Mouse (Mus musculus) erythroblast, adult 5-6 weeks (primary cell): ENCODE measurements around the gene Ppp1r13b. TPM values are rescaled to one million over a fixed set of nuclear protein-coding genes. Genes with fewer than 3 reads are reported as not detected.
A peak's percentile ranks its signal among the peaks of the same experiment; 100 is the strongest.

Experiments
- ATAC-seq: replicated peaks from 2 replicates; pipeline ENCODE4 v1.8.0; 2016; ENCODE audit warnings: moderate number of reproducible peaks, mild to moderate bottlenecking, moderate TSS enrichment, inconsistent platforms; ENCODE audit not compliant: poor library complexity, low FRiP score, severe bottlenecking
- total RNA-seq, 2 experiments: library from RNA; stranded (forward) in 1 of 2; stranded (reverse) in 1 of 2; fragments of 150-400 nt in 1 of 2; fragments of 200-764, 138-1000 nt in 1 of 2; gene quantifications; 2 replicates each; pipeline versions ENCODE4 v1.2.3 to v1.2.4; 2015 to 2017; ENCODE audit warnings: low replicate concordance in 2 of 2

The Ppp1r13b gene
- total RNA-seq (2015; ENCODE audit: low replicate concordance) (8.3 and 8.6 TPM in 2 replicates), total RNA-seq (2017; ENCODE audit: low replicate concordance) (13.4 and 20.5 TPM in 2 replicates)

DNA sequence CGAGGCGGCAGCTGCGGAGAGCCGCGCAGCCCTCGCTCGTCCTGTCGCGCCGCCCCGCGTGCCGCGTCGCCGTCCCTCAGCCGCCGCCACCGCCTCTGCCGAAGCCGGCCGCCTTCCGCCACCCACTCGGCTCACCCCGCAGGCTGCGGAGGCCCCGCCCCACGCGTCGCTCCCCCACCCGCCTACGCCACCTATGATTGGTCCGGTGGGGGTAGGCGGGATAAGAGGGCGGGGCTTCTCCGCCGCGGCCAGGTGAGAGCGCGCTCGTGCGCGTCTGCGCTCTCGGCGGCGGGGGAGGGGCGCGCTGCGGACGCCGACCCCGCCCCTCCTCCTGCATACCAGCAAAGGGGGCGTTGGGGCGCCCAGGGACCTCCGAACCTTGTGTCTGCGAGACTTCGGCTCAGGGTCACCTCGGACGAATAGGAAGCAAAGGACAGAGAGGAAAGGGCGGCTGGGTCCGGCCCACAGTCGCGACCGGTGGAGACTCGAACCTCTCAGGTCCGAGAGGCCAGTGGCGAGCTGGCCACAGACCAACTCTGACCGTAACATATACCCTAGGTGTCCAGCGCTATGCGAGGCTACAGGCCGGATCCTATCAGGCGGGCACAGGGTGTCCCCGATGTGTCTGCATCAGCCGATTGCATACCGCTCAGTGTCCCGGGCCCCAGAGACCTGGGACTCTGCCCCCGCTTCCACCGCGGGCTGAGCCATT is at the start of gene Ppp1r13b:
Gene Ppp1r13b, minus strand, starts transcription at position 141 of the 712 bp plus-strand sequence.
- ATAC-seq: peak; percentile 93

DNA sequence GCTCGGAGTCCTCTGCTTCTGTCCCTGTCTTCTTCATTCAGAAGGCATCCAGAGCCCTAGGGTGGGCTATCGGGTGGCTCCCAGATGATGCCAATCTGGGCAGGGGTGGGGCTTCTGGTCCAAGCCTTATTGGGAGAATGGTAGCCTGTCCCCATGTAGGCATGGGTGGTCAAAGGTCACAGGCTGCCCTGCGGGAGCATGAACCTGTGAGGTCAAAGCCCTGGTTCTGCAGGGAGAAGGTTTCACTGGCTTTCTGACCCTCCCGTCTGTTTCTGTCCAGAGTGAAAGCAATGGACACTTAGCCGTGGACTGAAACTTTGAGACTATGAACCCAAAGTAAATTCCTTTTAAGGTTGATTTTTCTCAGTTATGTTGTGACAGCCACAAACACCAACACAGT is 48.3 kb upstream of the Ppp1r13b start:
- no peak for ATAC-seq

DNA sequence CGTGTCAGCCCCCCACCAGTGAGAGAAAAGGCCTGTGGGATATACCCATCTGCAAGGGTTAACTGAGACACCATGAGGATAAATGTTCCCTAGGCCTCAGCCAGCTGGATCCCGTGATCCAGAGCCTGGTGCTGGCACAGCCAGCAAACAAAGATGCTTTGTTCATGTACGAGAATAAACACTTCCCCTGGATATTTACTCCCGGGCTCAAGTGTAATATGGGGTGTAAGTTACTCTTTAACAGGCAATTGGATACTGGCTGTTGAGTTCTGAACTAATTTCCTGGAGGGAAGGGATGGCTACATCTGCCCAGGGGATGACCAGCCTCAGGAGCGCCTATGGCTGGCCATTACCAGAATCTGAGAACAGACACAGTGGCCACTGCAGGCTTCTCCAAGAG is 43.8 kb upstream of the Ppp1r13b start:
- ATAC-seq: no peak

DNA sequence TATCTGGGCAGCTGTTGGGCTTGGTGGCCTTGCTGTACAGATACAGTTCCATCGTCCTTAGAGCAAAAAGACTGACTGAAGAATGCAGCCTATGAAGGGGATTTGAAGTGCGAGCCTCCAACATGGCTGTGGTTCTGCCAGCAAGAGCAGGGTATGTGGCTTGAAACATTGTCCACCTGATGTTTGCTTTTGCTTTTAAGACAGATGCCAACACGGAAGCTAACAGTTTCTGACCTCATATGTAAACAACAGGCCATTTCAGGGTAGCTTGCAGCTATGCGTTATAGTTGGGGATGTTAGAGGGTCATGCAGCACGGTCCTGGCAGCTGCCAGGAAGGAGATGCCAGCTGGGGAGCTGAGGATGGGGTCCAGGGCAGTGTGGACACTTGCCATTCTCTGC is 42.6 kb upstream of the Ppp1r13b start:
- no peak for ATAC-seq

DNA sequence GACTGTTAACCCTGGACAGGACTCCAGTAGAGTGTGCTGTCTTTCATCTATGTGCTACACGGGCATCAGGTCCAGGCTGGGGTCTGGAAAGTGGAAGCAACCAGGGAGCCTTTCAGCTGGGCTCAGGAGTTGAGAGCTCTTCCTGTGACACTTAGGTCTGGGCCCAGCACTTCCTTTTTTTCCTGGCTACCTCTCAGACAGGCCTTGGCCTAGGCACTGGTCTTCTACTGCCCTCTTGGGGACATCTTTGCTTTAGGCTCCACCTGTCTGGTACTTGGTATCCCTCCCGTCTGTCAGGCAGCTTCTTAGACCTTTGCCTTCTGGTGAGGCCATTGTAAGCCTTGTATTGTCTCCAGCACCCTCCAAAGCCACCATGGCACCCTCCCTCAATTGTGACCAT is 38.8 kb upstream of the Ppp1r13b start:
- no peak for ATAC-seq

DNA sequence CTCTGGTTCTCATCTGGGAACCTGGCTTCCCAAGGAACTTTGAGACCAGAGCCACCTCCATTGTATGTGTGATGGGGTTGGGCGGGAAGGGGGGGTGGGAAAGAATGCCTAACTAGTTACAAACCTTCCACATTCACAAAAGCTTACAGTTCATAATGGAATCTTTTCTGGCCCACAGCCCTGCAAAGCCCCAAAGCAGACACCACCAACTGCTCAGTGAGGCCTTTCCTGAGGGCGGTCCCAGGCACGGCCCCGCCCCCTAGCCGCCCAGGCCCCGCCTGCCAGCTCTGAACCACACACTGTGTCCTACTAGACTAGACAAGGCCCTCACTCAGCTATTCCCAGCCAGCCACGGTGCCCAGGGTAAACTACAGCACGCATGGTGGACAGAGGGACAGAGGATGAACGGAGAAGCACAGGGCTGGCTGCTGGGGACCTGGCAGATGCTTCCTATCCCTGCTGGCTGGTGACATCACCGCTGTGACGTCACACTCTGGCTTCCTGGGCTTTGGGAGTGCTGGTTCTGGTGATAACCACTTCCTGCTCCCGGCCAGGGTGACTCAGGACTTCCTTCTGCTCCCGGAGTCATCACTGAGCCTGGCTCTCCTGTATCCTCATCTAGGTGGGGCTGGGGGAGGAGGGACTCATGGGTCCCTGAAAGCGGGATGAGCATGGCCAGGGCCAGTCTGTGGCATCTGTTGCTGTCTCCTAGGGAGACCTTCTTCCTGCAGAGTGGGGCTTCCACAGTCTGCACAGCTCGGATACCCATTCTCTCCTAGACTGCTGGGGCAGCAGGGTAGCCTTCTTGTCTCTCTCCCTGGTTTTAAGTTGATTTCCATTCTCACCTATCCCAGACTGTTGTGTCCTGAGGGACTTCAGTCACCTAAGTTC is 38.1 kb upstream of the Ppp1r13b start:
- peak; percentile 58 for ATAC-seq

DNA sequence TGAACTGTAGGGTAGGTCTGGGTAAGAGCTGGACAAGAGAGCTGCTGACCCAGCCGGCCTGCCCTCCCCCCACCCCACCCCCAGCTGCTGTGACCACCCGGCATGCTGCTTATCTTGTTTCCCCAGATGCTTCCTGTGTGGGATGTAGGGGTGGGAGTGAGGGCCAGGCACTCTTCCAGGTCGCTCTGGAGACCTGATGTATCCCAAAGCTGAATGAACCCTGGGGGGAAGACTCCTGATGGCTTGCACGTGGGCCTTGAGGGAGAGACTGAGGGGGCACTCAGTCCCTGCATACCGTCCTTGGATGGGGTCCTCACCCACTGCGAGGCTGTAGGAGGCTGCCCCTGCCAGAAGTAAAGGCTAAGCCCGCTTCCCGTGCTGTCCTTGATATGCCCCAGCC is 37.2 kb upstream of the Ppp1r13b start:
- 0 out of 2 replicates have a peak, but pooled peaks have one; percentile 18 for ATAC-seq

DNA sequence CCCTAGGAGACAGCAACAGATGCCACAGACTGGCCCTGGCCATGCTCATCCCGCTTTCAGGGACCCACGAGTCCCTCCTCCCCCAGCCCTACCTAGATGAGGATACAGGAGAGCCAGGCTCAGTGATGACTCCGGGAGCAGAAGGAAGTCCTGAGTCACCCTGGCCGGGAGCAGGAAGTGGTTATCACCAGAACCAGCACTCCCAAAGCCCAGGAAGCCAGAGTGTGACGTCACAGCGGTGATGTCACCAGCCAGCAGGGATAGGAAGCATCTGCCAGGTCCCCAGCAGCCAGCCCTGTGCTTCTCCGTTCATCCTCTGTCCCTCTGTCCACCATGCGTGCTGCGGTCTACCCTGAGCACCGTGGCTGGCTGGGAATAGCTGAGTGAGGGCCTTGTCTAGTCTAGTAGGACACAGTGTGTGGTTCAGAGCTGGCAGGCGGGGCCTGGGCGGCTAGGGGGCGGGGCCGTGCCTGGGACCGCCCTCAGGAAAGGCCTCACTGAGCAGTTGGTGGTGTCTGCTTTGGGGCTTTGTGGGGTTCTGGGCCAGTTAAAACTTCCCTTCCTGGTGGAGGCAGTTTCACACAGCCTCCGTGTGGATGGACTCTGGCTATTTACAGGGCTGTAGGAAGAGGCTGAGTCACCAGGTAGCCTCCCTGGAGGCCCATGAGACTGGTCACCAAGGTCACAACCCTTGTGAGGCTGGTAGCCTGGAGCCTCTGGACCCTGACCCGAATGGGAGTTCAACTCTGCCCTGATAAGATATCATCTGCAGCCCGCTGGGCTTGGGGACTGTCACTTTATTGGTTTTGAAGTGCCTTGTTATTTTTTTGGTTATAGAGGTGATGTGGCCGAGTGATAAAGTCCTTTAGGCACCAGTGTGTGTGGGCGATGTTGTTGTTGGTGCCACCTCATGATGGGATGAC is 36.4 kb upstream of the Ppp1r13b start:
- peak; percentile 67 for ATAC-seq

DNA sequence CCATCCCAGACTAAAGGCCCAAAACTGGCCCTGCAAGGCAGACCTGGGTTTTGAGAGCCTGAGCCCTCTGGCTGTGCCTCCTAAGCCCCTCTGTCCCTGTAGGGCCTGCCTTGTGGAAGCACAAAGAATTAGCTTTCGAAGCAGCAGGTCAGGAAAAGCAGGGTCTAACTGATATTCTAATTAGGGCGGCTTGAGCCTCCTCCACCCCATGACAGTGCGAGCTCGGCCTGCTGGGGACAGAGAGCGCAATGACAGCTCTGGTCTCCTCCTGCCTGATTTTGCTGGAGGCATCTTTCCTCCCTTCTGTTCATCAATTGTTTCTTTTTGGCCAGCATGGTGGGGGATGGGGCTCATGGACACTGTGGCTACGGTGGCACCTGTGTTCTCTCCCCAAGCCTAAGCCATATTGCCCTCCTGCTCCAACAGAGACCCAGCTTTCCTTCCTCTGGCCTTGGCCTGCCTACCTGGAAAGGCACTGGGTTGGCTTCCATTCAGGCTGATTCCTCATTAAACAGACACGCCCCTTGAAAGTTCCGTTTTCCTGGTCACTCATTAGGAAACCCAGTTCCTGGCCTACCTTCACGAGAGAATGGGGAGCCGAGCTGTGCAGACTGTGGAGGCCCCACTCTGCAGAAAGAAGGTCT is 35.6 kb upstream of the Ppp1r13b start:
- ATAC-seq: peak; percentile 22; the same call in 1 of the 2 replicates

DNA sequence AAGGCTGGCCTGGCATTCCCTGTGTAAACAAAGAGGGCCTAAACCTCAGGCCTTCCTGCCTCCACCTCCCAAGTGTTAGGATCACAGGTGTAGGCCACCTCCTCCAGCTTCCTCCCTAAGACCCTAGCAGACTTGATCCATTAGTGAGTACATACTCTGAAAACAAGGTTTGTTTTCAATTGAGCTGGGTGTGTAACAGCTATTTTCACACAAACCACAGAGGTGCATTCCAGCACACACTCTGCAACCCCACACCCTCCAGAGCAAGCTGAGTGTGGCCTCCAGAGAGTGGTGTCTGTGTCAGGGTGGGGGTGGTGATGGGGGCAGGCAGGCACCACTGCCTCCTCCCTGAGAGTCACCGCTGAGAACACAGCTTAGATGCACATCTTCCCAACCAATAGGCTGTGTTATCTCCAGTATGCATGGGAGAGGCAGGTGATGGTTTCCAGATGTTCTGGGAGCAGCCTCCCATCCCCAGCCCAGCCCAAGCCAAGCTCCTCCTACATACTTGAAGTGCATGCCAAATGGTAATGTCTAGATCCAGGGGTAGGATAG is 30.8 kb upstream of the Ppp1r13b start:
- ATAC-seq: 0 out of 2 replicates have a peak, but pooled peaks have one; percentile 14

DNA sequence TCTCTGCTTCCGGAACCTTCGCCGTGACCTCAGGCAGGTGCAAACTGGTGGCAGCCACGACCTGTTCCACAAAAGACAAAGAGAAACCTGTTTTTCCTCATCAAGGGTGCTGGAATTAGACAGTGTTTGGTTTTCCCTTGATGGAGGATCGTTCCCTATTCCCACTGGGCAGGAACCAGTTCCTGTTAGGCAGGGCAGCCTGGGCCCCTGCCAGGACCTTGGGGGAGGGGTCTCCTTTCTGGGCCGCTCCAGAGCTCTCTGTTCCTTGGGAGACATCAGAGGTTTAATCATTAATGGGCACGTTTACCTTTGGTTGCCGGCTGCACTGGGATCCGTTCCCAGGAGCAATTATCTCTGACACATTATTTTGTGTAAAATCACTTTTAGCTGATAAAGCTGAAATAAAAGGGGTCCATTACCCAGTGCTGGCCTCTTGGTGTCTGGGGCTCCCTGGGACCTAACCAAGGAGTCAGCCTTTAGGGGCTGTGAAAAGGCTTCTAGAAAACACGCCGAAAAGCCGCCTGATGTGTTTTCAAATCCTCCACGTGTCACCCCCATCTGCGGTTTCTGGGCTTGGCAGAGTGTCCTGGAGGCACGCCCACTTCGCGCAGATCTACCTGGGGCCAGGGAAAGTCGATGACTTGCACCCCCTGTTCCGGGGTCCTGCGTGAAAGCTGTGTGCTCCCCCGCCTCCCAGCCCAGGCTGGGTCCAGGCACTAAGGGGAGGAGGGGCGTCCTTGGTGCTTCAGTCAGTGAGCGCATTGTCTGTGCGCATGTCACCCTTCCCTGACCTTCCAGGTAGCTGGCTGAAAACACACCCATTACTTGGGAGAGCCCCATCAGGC is 29.0 kb upstream of the Ppp1r13b start:
- ATAC-seq: no peak

DNA sequence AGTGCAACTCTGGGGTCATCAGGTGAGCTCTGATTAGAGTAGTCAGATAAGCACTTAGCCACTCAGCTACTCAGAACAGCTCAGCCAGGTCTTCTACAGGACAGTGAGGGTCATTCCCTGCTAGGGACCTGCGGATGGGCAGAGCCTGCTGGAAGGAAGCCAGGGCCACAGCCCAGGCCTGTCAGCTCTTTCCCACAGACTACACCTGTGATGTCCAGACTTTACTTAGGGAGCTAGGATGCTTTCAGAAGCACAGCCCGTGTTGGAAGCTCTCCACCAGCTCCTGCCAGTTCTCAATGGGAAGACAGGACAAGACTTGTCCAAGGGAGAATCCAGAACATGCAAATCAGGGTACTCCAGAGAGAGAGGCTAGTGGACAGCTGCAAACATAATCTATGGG is 26.1 kb upstream of the Ppp1r13b start:
- ATAC-seq: no peak

DNA sequence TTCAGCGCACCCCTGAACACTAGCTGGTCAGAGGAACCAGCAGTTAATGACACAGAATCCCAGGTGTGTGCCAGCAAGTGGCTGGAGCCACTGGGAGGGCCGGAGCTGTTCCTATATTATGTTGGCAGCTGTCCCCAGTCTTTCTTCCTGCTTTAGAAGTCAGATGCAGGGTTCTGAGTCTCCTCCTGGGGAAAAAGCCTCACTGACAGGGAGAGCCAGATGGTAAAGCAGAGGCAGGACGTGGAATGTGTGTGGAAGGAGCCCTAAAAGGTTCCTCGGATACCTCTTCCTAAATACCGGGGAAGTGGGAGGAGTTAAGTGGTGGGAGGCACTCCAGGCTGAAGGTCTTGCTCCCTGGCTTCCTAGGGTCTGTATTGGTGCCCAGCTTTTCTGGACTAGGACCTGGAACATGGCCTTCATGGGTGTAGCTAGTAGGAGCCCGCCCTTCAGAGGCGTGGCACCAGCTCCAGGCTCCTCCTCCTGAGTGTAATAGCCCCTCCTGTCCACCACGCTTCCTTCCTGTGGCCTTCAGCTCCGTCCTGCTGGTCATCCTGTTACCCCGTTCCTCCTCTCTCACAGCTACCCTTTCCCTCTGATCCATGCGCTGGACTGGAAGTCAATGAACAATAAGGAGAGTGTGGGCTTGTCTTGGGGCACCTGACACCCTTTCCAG is 25.3 kb upstream of the Ppp1r13b start:
- ATAC-seq: peak; percentile 43; the same call in 1 of the 2 replicates

DNA sequence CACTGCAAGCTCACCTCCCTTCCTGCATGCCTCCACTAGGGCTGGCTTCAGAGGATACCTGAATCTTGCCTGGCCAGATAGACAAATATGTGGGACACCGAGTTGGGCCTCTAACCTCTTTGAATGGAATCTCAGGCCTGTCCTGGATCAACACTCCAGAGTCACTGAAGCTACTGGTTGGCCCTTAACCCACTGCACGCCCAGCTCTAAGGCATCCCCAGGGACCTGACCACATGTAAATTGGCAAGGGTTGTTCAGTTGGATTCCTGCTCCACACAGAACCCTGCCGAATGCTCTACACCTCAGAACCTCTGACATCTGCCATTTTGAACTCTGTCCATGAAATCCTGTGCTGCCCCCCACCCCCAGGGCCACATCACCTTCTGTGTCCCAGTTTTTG is 24.6 kb upstream of the Ppp1r13b start:
- ATAC-seq: no peak

DNA sequence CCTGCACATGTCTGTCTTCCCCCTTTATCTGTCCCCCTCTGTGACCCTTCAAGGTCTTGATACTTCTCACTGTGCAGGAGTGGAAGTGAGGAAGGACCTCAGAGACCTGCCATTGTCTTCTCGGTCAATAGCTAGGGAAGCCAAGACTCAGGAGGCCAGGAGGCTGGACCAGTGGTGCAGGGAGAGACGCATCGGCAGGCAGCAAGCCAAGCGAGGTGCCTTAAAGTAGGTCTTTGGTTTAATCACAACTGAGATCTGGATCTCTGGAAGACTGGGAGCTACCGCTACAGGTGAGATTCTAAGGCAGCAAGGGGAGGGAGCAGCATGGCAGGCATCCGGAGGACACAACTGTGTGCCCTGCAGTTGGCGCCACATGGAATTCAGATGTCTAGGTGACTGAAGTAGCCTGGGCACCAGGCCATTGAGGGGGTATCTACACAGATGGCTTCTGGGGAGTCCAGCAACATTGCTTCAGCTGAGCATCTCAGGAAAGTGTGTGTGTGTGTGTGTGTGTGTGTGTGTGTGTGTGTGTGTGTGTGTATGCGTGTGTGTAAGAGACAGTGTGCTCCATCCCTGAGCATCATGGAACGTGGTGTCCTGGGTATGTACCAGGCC is 23.6 kb upstream of the Ppp1r13b start:
- no peak for ATAC-seq

DNA sequence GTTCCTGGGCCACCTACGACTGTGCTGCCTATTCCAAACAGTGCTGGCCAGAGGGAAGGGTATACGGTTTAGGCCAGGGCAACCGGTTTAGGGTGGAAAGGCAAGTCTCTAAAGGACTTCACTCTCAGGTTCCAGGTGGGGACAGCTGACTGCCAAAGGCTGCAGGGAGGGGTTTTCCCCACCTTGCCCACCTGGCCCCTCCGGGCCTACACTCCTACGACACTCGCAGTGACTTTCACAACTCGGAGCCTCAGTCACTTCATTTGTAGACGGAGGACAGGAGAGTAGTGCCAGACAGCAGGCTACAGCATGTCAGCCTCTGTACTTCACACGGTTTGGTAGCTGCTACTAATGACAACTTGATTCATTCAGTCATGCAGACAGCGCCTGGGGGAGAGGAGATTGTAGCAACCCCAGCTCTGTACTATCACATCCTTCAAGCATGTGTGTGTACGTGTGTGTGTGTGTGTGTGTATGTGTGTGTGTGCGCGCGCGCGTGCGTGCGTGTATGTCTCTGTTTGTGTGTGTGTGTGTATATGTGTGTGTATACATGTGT is 20.6 kb upstream of the Ppp1r13b start:
- ATAC-seq: no peak

DNA sequence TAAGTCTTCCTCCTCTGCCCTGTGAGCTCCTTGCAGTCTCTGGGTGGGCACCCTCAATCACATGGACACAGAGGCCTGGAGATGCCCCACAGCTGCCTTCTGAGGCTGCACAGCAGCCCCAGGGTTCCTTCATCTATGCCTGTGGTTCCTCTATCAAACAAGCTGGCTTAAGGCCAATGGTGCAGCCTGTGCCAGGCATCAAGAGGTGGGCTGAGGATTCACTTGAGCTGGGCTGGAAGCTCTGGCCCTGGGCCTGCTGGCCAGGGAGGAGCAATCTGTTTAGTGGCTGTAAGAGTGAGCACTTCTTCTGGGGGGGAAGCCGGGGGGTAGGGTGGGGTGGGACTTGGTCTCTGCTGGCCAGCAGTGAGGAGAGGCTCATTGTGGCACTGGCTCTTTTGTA is 19.4 kb upstream of the Ppp1r13b start:
- no peak for ATAC-seq
